Mouse (Mus musculus) G1E (cell line): ENCODE measurements around the gene Ak6. TPM values are rescaled to one million over a fixed set of nuclear protein-coding genes. Genes with fewer than 3 reads are reported as not detected.

Experiments used
- ATAC-seq: 2 replicates; pipeline ENCODE4 v1.8.0; 2016; ENCODE audit warnings: mild to moderate bottlenecking; ENCODE audit not compliant: insufficient number of reproducible peaks, poor library complexity, low FRiP score, severe bottlenecking; ENCODE audit errors: extremely low read depth
- DNase-seq: peaks from one replicate; pipeline ENCODE4 v3.0.0; 2012; ENCODE audit warnings: low spot score
- H3K27me3 ChIP-seq: 2 replicates; pipeline ENCODE4 v1.6.1; 2012; ENCODE audit warnings: mild to moderate bottlenecking, low read length, inconsistent platforms; ENCODE audit not compliant: insufficient read depth
- H3K36me3 ChIP-seq: replicated peaks from 2 replicates; pipeline ENCODE3; 2012; ENCODE audit warnings: mild to moderate bottlenecking, inconsistent platforms
- H3K4me1 ChIP-seq: 2 replicates; pipeline ENCODE4 v1.6.1; 2012; ENCODE audit warnings: low read depth, low read length, inconsistent platforms, mixed read lengths; ENCODE audit not compliant: insufficient read depth
- H3K4me3 ChIP-seq: 2 replicates; pipeline ENCODE4 v1.5.1; 2012; ENCODE audit warnings: low read depth, mild to moderate bottlenecking, inconsistent platforms, low read length, moderate library complexity, mixed read lengths
- H3K9me3 ChIP-seq: replicated peaks from 2 replicates; pipeline ENCODE4 v1.6.1; 2012; ENCODE audit warnings: inconsistent platforms
- CTCF ChIP-seq: IDR thresholded peaks from 2 replicates; pipeline ENCODE4 v1.5.1; 2012; ENCODE audit warnings: low read depth, low read length, inconsistent platforms, mixed read lengths
- GATA1 ChIP-seq: IDR thresholded peaks from 2 replicates; pipeline ENCODE4 v1.6.1; 2012; ENCODE audit warnings: borderline replicate concordance, low read length, inconsistent platforms, mixed read lengths
- GATA2 ChIP-seq: IDR thresholded peaks from 2 replicates; pipeline ENCODE4 v1.6.1; 2012; ENCODE audit warnings: low read depth, low read length, inconsistent platforms, borderline replicate concordance
- POLR2AphosphoS5 ChIP-seq: IDR thresholded peaks from 2 replicates; pipeline ENCODE4 v1.6.1; 2012; ENCODE audit warnings: low read depth, low read length, inconsistent platforms; ENCODE audit not compliant: insufficient replicate concordance
- TAL1 ChIP-seq: conservative IDR thresholded peaks from 2 replicates; pipeline ENCODE4 v1.6.1; 2012; ENCODE audit warnings: low read depth, low read length, inconsistent platforms, mixed read lengths
- polyA plus RNA-seq: library from polyadenylated mRNA; stranded (reverse); fragments of >175 nt; gene quantifications from 2 replicates; pipeline ENCODE4 v1.2.3, GENCODE M21; 2012
- total RNA-seq, 2 experiments: library from RNA; stranded (forward) in 1 of 2; stranded (reverse) in 1 of 2; fragments of 200-1000 nt in 1 of 2; fragments of >200 nt in 1 of 2; fragmentation: Nextera tagmentation in 1 of 2; gene quantifications; 2 replicates each; pipeline ENCODE4 v1.2.3; 2014 to 2017

The Ak6 gene
- total and polyA plus RNA-seq, 3 experiments: 43.4 to 338 (median 259) TPM

DNA sequence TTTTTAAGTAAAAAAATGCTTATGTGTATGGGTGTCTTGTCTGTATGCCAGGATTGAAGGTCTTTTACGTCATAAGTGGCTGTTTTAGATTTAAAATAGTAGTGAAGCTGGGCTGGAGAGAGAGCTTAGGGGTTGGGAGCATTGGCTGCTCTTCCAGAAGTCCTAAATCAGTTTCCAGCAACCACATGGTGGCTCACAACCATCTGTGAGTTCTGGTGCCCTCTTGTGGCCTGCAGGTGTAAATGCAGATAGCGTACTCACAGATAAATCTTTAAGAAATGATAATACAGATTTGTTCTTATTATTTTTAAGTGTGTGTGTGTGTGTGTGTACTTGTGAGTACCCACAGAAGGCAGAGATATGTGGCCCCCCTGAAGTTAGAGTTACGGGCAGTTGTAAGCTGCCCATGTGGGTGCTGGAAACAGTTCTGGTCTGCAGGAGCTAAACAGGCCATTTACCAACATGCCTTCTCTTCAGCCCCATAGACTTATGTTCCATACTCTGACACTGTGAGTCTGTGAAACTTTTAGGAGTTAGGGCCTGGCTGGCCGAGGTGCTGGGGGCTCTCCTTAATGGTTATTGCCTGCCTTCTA lies 9.2 kb downstream of the Ak6 start:
- TF ChIP-seq CTCF (peak; percentile 83), GATA1 (no peak), POLR2AphosphoS5 (no peak)
- no peaks in the 10 kb centered on the region for H3K27me3 ChIP-seq
- peaks cover 66% of the 10 kb centered on the region for H3K36me3 ChIP-seq
- no peak for ATAC-seq
- no peak for DNase-seq
- no peak overlapping the region for H3K4me3 ChIP-seq
- peaks cover 7% of the 10 kb centered on the region for H3K4me1 ChIP-seq
- no peaks in the 10 kb centered on the region for H3K9me3 ChIP-seq

DNA sequence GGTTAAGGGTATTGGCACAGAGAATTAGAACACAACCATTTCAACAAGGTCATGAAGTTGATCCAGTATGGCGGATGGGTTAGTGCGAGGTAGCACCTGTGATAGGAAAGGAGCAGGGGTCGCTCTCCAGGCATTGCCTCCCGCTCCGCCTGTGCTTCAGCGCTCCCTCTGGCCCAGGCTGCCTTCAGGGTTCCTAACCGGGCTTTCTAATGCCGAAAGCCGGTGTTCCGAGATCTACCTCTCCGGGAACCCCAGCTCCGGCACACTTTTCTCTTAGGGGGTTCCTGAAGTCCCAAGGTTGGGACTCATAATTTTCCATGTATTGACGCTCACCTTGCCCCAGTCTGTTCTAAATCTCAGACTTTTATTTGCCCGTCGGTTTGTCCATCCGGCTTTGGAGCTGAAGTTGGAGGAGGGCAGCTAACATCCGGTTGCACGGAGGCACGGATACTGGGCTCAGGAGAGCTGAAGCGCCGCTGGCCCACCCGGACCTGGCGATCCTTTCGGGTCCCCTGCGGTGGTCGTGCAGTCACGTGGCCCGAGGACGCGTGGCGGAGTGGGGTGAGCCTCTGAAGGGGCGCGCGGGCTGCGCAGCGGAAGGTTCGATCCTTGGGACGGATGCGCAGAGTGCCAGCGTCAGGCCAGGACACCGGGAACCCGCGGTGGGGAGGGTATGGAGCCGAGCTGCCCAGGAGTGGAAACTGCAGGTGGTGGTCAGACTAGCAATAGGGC lies 18.7 kb downstream of the Ak6 start, which contains the start of gene Ccdc125:
Gene Ccdc125, plus strand, starts transcription at position 427 of the 732 bp plus-strand sequence.
- Histone ChIP-seq H3K4me1 (no peaks in the 10 kb centered on the region), H3K4me3 (no peak within 1 kb of the TSS), H3K36me3 (peaks cover 18% of the 10 kb centered on the region), H3K27me3 (peaks cover 7% of the 10 kb centered on the region; the same call in 1 of the 2 replicates), H3K9me3 (peaks cover 4% of the 10 kb centered on the region)
- TF ChIP-seq GATA1: no peak
- no peak for TF ChIP-seq GATA2
- TF ChIP-seq CTCF: no peak
- no peak for TF ChIP-seq TAL1
- no peak for DNase-seq
- no peak for ATAC-seq

DNA sequence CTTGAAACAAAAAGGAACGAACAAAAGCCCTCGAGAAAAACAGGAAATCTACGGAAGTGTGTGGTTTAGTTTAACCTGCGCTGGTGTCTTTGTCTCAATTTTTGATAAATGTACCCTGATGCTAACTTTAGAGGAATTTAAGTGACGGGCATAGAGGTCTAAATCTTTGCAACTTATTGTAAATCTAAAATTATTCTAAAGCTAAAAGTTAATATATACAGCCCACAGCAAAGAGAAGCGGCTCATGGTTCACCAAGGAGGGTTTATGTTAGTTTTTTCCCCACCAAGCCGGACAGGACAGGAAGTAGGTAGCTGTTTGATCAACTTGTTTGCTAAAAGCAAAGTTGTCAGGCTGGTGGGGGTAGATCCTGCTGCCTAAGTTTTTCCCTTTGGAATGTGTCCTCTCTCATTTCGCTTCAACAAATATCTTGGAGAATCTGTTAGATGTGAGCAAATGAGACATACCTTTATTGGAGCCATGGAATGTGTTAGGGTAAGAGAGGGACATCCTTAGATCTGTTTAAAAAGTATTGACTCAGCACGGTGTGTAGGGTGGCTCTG lies 19.5 kb downstream of the Ak6 start:
- no peak overlapping the region for H3K4me3 ChIP-seq
- ATAC-seq: no peak
- H3K9me3 ChIP-seq: peaks cover 4% of the 10 kb centered on the region
- H3K4me1 ChIP-seq: no peaks in the 10 kb centered on the region
- DNase-seq: no peak
- H3K27me3 ChIP-seq: peaks cover 9% of the 10 kb centered on the region; the same call in 1 of the 2 replicates
- peaks cover 15% of the 10 kb centered on the region for H3K36me3 ChIP-seq
- no peak for TF ChIP-seq GATA2
- TF ChIP-seq CTCF: no peak
- TF ChIP-seq GATA1: no peak
- no peak for TF ChIP-seq TAL1
- no peak for TF ChIP-seq POLR2AphosphoS5

DNA sequence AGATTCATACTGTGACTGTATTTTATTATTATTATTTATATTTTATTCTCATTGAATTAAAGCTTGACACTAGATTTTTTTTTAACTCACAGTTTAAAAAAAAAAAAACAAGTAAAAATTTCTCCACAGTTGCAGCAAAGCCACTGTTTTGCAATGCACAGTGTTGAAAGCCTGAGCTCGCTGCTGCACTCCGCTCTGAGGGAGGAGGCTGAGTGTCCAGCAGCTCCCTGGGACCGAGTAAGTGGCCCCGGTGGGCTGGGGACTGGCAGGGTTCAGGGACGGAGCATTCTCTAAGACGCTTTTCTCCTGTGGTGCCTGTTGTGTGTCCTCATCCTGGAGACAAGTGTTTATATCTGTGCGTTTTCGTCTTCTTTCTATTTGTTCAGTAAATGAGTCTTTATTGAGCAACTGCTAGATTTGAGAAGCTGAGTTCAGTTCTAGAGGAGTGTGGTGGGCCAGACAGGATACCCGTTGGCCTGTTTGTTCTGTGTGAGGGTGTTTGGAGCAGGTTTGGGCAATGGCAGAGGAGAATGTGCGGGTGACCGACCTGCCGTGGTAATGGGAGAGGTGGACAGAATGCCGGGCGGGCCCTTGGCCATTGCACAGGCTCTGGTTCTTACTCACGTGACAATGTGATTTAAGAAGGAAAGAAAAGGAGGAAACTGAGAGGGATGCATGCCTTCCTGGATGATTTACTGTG lies 25.3 kb downstream of the Ak6 start:
- no peak for DNase-seq
- H3K9me3 ChIP-seq: no peaks in the 10 kb centered on the region
- no peak for ATAC-seq

DNA sequence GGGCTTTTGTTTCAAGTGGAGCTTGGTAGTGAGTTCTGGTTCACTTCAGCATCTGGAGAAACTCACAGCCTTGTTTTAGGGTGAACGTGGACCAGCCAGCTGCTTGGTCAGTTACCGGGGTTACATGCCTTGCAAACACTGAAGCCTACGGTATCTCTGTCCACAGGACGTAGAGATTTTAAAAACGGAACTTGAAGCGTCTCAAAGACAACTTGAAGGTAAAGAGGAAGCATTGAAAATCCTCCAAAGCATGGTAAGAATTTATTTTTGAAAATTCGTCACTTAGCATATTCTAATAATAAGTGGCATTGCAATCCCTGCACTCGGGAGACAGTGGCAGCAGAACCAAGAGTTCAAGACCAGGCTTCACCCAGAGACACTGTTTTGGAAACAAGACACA lies 30.8 kb downstream of the Ak6 start:
- peaks cover 14% of the 10 kb centered on the region; the same call in 1 of the 2 replicates for H3K4me1 ChIP-seq
- no peaks in the 10 kb centered on the region for H3K9me3 ChIP-seq
- TF ChIP-seq GATA1: no peak
- TF ChIP-seq CTCF: no peak
- no peak for TF ChIP-seq POLR2AphosphoS5
- TF ChIP-seq TAL1: no peak
- no peak for TF ChIP-seq GATA2
- H3K36me3 ChIP-seq: no peaks in the 10 kb centered on the region
- no peak for DNase-seq
- ATAC-seq: no peak
- no peak overlapping the region for H3K4me3 ChIP-seq
- peaks cover 38% of the 10 kb centered on the region for H3K27me3 ChIP-seq

More for the DNA sequence above, 25.3 kb downstream of the Ak6 start:
- TF ChIP-seq GATA2: no peak
- TF ChIP-seq CTCF: no peak
- no peak for TF ChIP-seq TAL1
- TF ChIP-seq POLR2AphosphoS5: no peak
- no peak for TF ChIP-seq GATA1
- H3K4me3 ChIP-seq: no peak overlapping the region
- H3K36me3 ChIP-seq: no peaks in the 10 kb centered on the region
- peaks cover 46% of the 10 kb centered on the region for H3K27me3 ChIP-seq
- peaks cover 12% of the 10 kb centered on the region; the same call in 1 of the 2 replicates for H3K4me1 ChIP-seq

DNA sequence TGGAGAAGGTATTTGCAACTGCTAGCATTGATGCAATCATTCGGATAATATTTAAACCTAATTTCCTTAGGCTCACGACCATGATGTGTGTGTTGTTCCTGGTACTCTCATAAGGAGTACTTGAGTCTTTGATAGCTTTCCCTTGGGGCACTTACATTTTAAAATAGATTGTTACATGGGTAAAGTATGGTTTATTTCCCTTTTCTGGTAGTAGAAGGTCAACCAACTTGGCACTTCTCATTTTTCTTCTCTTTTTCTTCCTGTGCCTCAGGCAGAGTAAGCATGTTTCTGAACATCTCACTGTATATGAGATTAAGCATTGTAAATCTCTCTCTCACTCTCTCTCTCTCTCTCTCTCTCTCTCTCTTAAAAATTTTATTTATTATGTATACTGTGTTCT lies 32.1 kb downstream of the Ak6 start:
- Histone ChIP-seq H3K27me3 (peaks cover 29% of the 10 kb centered on the region), H3K4me3 (no peak overlapping the region), H3K36me3 (no peaks in the 10 kb centered on the region), H3K9me3 (no peaks in the 10 kb centered on the region), H3K4me1 (peaks cover 13% of the 10 kb centered on the region; the same call in 1 of the 2 replicates)
- DNase-seq (no peak), ATAC-seq (no peak)
- TF ChIP-seq TAL1 (no peak), GATA2 (no peak), POLR2AphosphoS5 (no peak), GATA1 (no peak), CTCF (no peak)
